Mouse (Mus musculus) layer of hippocampus, adult 9-11 months (tissue): ENCODE data around the gene Lrrc26.
A peak's percentile ranks its signal among the peaks of the same experiment; 100 is the strongest.

Source experiments
- DNase-seq: peaks from one replicate; pipeline ENCODE4 v3.0.0; 2022

Gene Lrrc26

GRCm38 (mm10) chr2:25303452-25303851 is 13.7 kb downstream of the Lrrc26 start:
- no peak for DNase-seq

- DNase-seq: no peak
These were observed 14.4 kb downstream of the Lrrc26 start for GRCm38 (mm10) chr2:25303931-25304656.

- no peak for DNase-seq
These were observed 15.2 kb downstream of the Lrrc26 start for GRCm38 (mm10) chr2:25304657-25305541.

GRCm38 (mm10) chr2:25305587-25306359 is 16.1 kb downstream of the Lrrc26 start:
- DNase-seq: no peak

- DNase-seq: no peak
These were observed 20.5 kb downstream of the Lrrc26 start for GRCm38 (mm10) chr2:25310180-25310579.

- DNase-seq: no peak
These were observed 21.3 kb downstream of the Lrrc26 start for GRCm38 (mm10) chr2:25310969-25311368.

- DNase-seq: no peak
These were observed 21.8 kb downstream of the Lrrc26 start for GRCm38 (mm10) chr2:25311491-25311891.

GRCm38 (mm10) chr2:25318119-25318966 is 28.6 kb downstream of the Lrrc26 start:
- DNase-seq: peak; percentile 67

GRCm38 (mm10) chr2:25318971-25319773 is 29.5 kb downstream of the Lrrc26 start, which contains the start of gene Grin1:
Grin1 (minus strand) TSS chr2:25319187.
- DNase-seq: peak; percentile 93

GRCm38 (mm10) chr2:25320084-25320483 is 30.4 kb downstream of the Lrrc26 start:
- no peak for DNase-seq

GRCm38 (mm10) chr2:25326036-25326435 is 36.3 kb downstream of the Lrrc26 start:
- DNase-seq: no peak

GRCm38 (mm10) chr2:25328440-25328839 is 38.7 kb downstream of the Lrrc26 start:
- no peak for DNase-seq

GRCm38 (mm10) chr2:25331470-25331869 is 41.8 kb downstream of the Lrrc26 start:
- DNase-seq: no peak

GRCm38 (mm10) chr2:25332286-25333160 is 42.8 kb downstream of the Lrrc26 start, which contains the start of gene Man1b1:
Man1b1 (plus strand) TSS chr2:25332338.
- peak; percentile 99 for DNase-seq

GRCm38 (mm10) chr2:25333569-25333968 is 43.9 kb downstream of the Lrrc26 start:
- DNase-seq: no peak

GRCm38 (mm10) chr2:25338303-25338702 is 48.6 kb downstream of the Lrrc26 start:
- no peak for DNase-seq
